Mouse (Mus musculus): Measurements from ENCODE around the gene Spocd1. TPM values are rescaled to one million over a fixed set of nuclear protein-coding genes. Genes with fewer than 3 reads are reported as not detected.
A peak's percentile ranks its signal among the peaks of the same experiment; 100 is the strongest.

The Spocd1 gene
- polyA plus RNA-seq, 1 experiment from 2014 or later, result not detected

- Histone ChIP-seq H3K4me2 (ENCODE audit: low read depth, severe bottlenecking) (peak within 1 kb of the TSS; percentile 97), H3K4me1 (ENCODE audit: control insufficient read depth, insufficient read depth, low read length) (peaks cover 21% of the 10 kb centered on the region), H3K27me3 (ENCODE audit: control insufficient read depth, insufficient read depth, low read length) (peaks cover 72% of the 10 kb centered on the region), H3K27ac (replicated peaks; ENCODE audit: low read depth, low read length) (no peak within 1 kb of the TSS), H3K36me3 (ENCODE audit: control insufficient read depth, insufficient read depth, low read length) (no peaks in the 10 kb centered on the region), H3K4me3 (ENCODE audit: low read depth, low read length) (peak within 1 kb of the TSS; percentile 52), H3K9me3 (ENCODE audit: control insufficient read depth, low read length) (no peaks in the 10 kb centered on the region), H3K9ac (ENCODE audit: low read length) (peak within 1 kb of the TSS; percentile 69)
- ATAC-seq (ENCODE audit: insufficient number of reproducible peaks, low FRiP score, low TSS enrichment, low read depth) (peak; percentile 23; the same call in 1 of the 2 replicates), DNase-seq (ENCODE audit: low spot score) (peak; percentile 49)
- 1% methylated on average over 10 of the region's 77 CpGs for WGBS
These were observed 55.5 kb downstream of the Spocd1 start, which contains the start of gene Adgrb2 for GRCm38 (mm10) chr4:129984421-129985061. Adgrb2 (plus strand) TSS chr4:129984870.

DNA sequence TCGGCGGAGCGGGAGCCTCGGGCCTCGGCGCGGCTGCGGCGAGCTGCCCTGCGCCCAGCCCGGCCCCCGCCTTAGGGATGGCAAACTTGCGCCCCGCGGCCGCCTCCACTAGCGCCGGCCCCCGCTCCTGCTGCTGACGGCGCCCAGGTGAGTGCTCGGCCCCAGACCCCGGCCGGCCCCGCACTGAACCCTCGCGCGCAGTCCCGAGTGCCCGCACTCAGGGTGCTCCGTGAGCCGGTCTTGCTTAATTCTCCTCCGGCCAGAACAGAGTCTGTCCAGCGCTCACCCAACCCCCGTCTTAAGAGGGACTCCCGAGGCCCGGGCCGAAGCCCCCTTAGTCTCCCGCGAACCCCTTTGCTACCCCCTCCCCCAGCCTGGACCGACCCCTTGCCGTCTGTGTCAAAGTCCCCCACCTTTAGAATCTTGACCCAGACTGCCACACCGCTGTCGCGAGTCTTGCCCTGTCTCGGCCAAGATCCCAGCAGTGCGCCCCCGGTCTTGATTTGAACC is 56.2 kb downstream of the Spocd1 start:
- H3K4me2 ChIP-seq (ENCODE audit: low read depth, severe bottlenecking), result peak overlapping the region; percentile 97
- peak overlapping the region; percentile 69 for H3K9ac ChIP-seq (ENCODE audit: low read length)
- WGBS, result 0% methylated on average over 28 of the region's 48 CpGs
- peaks cover 25% of the 10 kb centered on the region for H3K4me1 ChIP-seq (ENCODE audit: control insufficient read depth, insufficient read depth, low read length)
- no peaks in the 10 kb centered on the region for H3K36me3 ChIP-seq (ENCODE audit: control insufficient read depth, insufficient read depth, low read length)
- peaks cover 74% of the 10 kb centered on the region for H3K27me3 ChIP-seq (ENCODE audit: control insufficient read depth, insufficient read depth, low read length)
- peak overlapping the region; percentile 52 for H3K4me3 ChIP-seq (ENCODE audit: low read depth, low read length)
- ATAC-seq (ENCODE audit: insufficient number of reproducible peaks, low FRiP score, low TSS enrichment, low read depth) (no peak), DNase-seq (ENCODE audit: low spot score) (peak; percentile 50)
- no peak overlapping the region for H3K27ac ChIP-seq (replicated peaks; ENCODE audit: low read depth, low read length)
- no peaks in the 10 kb centered on the region for H3K9me3 ChIP-seq (ENCODE audit: control insufficient read depth, low read length)

GRCm38 (mm10) chr4:129985671-129986441 is 56.8 kb downstream of the Spocd1 start:
- WGBS, result under 1% methylated on average over 58 of the region's 58 CpGs
- Histone ChIP-seq H3K4me2 (ENCODE audit: low read depth, severe bottlenecking) (peak overlapping the region; percentile 97), H3K27ac (replicated peaks; ENCODE audit: low read depth, low read length) (no peak overlapping the region), H3K4me3 (ENCODE audit: low read depth, low read length) (peak overlapping the region; percentile 52), H3K9me3 (ENCODE audit: control insufficient read depth, low read length) (no peaks in the 10 kb centered on the region), H3K4me1 (ENCODE audit: control insufficient read depth, insufficient read depth, low read length) (peaks cover 25% of the 10 kb centered on the region), H3K36me3 (ENCODE audit: control insufficient read depth, insufficient read depth, low read length) (no peaks in the 10 kb centered on the region), H3K27me3 (ENCODE audit: control insufficient read depth, insufficient read depth, low read length) (peaks cover 70% of the 10 kb centered on the region), H3K9ac (ENCODE audit: low read length) (peak overlapping the region; percentile 12)
- no peak for ATAC-seq (ENCODE audit: insufficient number of reproducible peaks, low FRiP score, low TSS enrichment, low read depth)
- peak; percentile 78 for DNase-seq (ENCODE audit: low spot score)

DNA sequence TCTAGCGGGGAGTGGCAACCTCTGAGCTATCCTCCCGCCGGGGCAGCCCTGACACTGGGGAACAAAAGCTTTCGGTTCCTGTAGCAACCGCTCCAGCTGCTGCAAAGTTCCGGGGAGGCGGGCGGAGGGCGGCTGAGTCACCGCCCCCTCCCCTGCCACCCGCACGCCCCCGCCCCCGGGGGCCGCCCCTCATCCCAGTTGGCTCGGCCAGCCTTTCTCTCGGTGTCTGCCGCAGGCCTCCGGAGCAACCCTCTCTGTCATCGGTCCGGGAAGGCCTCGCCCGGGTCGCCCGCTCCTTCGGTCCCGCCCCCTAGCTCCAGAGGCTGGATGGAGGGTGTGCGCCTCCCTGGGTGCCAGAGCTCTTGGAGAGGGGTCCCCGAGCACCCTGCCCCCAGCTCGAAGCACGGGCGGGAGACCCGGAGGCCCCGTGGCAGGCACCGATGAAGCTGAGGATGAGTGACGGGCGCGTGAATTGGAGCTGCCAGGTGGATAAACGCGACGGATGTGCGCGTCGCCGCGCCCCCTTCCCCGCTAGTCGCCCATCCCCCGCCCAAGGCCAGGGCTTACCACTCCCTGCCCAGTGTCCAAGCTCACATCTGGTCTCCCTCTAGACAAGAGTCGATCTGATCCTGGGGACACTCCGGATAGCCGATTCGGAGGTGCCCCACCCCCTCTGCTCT is 58.9 kb downstream of the Spocd1 start:
- ATAC-seq (ENCODE audit: insufficient number of reproducible peaks, low FRiP score, low TSS enrichment, low read depth), result no peak
- no peaks in the 10 kb centered on the region for H3K36me3 ChIP-seq (ENCODE audit: control insufficient read depth, insufficient read depth, low read length)
- H3K4me2 ChIP-seq (ENCODE audit: low read depth, severe bottlenecking), result peak overlapping the region; percentile 61
- H3K4me3 ChIP-seq (ENCODE audit: low read depth, low read length), result peak overlapping the region; percentile 37
- peaks cover 53% of the 10 kb centered on the region for H3K27me3 ChIP-seq (ENCODE audit: control insufficient read depth, insufficient read depth, low read length)
- peak; percentile 58 for DNase-seq (ENCODE audit: low spot score)
- no peaks in the 10 kb centered on the region for H3K9me3 ChIP-seq (ENCODE audit: control insufficient read depth, low read length)
- peaks cover 25% of the 10 kb centered on the region for H3K4me1 ChIP-seq (ENCODE audit: control insufficient read depth, insufficient read depth, low read length)
- no peak overlapping the region for H3K27ac ChIP-seq (replicated peaks; ENCODE audit: low read depth, low read length)
- under 1% methylated on average over 48 of the region's 53 CpGs for WGBS
- peak overlapping the region; percentile 3 for H3K9ac ChIP-seq (ENCODE audit: low read length)

DNA sequence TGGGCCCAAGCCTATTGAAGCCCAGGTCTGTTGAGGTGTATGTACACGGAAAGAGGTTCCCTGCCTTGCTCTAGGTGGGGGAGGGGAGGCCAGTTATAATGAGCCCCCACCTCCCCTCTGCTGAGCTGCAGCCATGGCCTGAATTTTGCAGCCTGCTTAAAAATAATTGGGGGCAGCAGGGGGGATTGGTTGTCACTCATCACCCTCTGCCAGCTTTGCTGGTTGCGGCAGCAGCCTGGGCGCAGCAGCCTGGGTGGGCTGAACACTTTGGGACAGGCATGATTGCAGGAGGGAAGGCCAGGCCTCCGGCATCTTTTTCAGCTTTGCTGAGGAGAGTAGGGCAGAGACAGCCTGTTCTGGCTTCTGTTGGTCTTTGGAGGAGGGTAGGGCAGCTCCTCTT is 60.9 kb downstream of the Spocd1 start:
- no peak overlapping the region for H3K27ac ChIP-seq (replicated peaks; ENCODE audit: low read depth, low read length)
- DNase-seq (ENCODE audit: low spot score) (no peak), ATAC-seq (ENCODE audit: insufficient number of reproducible peaks, low FRiP score, low TSS enrichment, low read depth) (no peak)
- no peak overlapping the region for H3K4me2 ChIP-seq (ENCODE audit: low read depth, severe bottlenecking)
- no peak overlapping the region for H3K4me3 ChIP-seq (ENCODE audit: low read depth, low read length)
- no peaks in the 10 kb centered on the region for H3K9me3 ChIP-seq (ENCODE audit: control insufficient read depth, low read length)
- H3K27me3 ChIP-seq (ENCODE audit: control insufficient read depth, insufficient read depth, low read length), result peaks cover 38% of the 10 kb centered on the region
- WGBS, result 62% methylated on average over 4 of the region's 4 CpGs
- H3K9ac ChIP-seq (ENCODE audit: low read length), result no peak overlapping the region
- H3K36me3 ChIP-seq (ENCODE audit: control insufficient read depth, insufficient read depth, low read length), result no peaks in the 10 kb centered on the region
- peaks cover 21% of the 10 kb centered on the region for H3K4me1 ChIP-seq (ENCODE audit: control insufficient read depth, insufficient read depth, low read length)

DNA sequence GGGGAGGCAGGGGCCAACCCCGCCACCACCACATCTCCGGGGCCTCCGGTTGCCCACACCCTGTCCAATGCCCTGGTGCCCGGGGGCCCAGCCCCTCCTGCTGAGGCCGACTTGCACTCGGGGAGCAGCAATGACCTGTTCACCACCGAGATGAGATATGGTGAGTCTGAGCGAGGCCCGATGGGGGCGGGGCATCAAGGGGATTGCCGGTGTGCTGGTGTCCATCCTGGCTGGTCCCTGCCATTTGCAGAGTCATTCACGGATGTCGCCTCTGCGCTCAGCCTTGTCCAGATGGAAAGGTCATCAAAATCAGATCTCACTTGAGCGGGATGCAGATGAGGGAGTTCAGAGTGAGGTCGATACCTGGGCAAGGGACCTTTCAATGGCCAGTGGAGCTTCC is 63.7 kb downstream of the Spocd1 start:
- DNase-seq (ENCODE audit: low spot score) (no peak), ATAC-seq (ENCODE audit: insufficient number of reproducible peaks, low FRiP score, low TSS enrichment, low read depth) (no peak)
- H3K27me3 ChIP-seq (ENCODE audit: control insufficient read depth, insufficient read depth, low read length), result peaks cover 20% of the 10 kb centered on the region
- no peaks in the 10 kb centered on the region for H3K36me3 ChIP-seq (ENCODE audit: control insufficient read depth, insufficient read depth, low read length)
- H3K9ac ChIP-seq (ENCODE audit: low read length), result no peak overlapping the region
- H3K27ac ChIP-seq (replicated peaks; ENCODE audit: low read depth, low read length), result no peak overlapping the region
- no peaks in the 10 kb centered on the region for H3K9me3 ChIP-seq (ENCODE audit: control insufficient read depth, low read length)
- 75% methylated on average over 16 of the region's 16 CpGs for WGBS
- no peak overlapping the region for H3K4me3 ChIP-seq (ENCODE audit: low read depth, low read length)
- no peak overlapping the region for H3K4me2 ChIP-seq (ENCODE audit: low read depth, severe bottlenecking)
- peaks cover 10% of the 10 kb centered on the region for H3K4me1 ChIP-seq (ENCODE audit: control insufficient read depth, insufficient read depth, low read length)

DNA sequence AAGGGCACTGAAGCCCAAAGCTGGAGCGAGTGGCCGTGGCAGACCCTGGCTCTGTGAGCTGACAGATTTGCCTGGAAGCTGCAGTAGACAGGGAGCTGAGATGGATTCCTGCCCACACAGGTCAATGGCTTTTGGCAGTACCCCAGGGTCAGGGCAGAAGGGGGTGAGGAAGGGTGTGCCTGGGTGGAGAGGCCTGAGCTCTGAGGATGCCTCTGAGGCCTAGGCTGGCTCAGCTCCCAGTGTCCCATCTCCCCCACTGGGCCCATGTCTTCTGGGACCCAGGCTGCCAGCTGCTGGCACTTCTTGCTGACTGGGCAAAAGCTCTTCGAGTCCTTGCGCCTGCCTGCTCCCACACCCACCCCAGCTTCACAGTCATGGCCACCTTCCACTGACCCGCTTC is 64.2 kb downstream of the Spocd1 start:
- peaks cover 15% of the 10 kb centered on the region for H3K27me3 ChIP-seq (ENCODE audit: control insufficient read depth, insufficient read depth, low read length)
- 88% methylated on average over 5 of the region's 5 CpGs for WGBS

More for the DNA sequence above, 64.2 kb downstream of the Spocd1 start:
- H3K27ac ChIP-seq (replicated peaks; ENCODE audit: low read depth, low read length), result no peak overlapping the region
- H3K9ac ChIP-seq (ENCODE audit: low read length), result no peak overlapping the region
- no peaks in the 10 kb centered on the region for H3K9me3 ChIP-seq (ENCODE audit: control insufficient read depth, low read length)
- DNase-seq (ENCODE audit: low spot score) (no peak), ATAC-seq (ENCODE audit: insufficient number of reproducible peaks, low FRiP score, low TSS enrichment, low read depth) (no peak)
- no peaks in the 10 kb centered on the region for H3K36me3 ChIP-seq (ENCODE audit: control insufficient read depth, insufficient read depth, low read length)
- H3K4me3 ChIP-seq (ENCODE audit: low read depth, low read length), result no peak overlapping the region
- H3K4me2 ChIP-seq (ENCODE audit: low read depth, severe bottlenecking), result no peak overlapping the region
- H3K4me1 ChIP-seq (ENCODE audit: control insufficient read depth, insufficient read depth, low read length), result peaks cover 7% of the 10 kb centered on the region

All from limb, embryonic 11.5 days (tissue).